Comparison of ENCODE assay signal across 15 mouse cellular contexts in the genomic region with DNA sequence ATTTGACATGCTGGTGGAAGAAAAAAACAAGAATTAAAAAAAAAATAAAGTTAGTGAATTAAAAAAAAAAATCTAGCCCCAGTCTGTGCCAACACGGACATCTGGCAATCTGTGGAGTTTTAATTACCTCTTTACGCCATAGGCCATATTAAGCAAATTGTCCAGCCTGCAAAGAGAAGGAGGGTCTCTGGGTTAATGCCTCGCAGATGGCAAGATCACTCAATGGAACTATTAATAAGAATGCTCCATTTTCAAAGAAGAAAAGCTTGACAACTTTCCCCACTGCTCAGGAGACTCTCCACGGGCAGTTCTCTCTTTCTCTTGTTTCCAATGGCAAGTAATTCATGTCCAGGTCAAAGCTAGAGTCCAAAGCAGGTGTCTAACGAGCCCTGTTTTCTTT.
DNase-seq lines count a peak whose midpoint lies in the region; ATAC-seq and TF ChIP-seq lines count a peak whose summit lies in the region.
"Had no signal": no experiment of that assay in that cellular context is flagged by ENCODE, and none has a peak within 500 bp of the region (broad histone marks: within the 10 kb centered on the region; RNA-seq: fewer than 3 reads in every experiment).

No protein-coding gene starts in this region.

- no peak for TF ChIP-seq POLR2A in brain, embryonic 14.5 days (IDR thresholded peaks at IDR 0.05; ENCODE audit: borderline replicate concordance, extremely low read depth, insufficient read depth, insufficient read length, poor library complexity, severe bottlenecking)

- WGBS in forebrain, embryonic 11.5 days = 16% methylated on average over 5 of the region's 5 CpGs
- WGBS in forebrain, embryonic 10.5 days = 22% methylated on average over 5 of the region's 5 CpGs
- 3% methylated on average over 5 of the region's 5 CpGs for WGBS in forebrain, embryonic 16.5 days

- H3K36me3 ChIP-seq in forebrain, embryonic 11.5 days (ENCODE audit: control insufficient read depth, insufficient read depth, low read length) = no peaks in the 10 kb centered on the region
- H3K36me3 ChIP-seq in forebrain, embryonic 10.5 days (replicated peaks) = peaks cover 6% of the 10 kb centered on the region
- H3K36me3 ChIP-seq in forebrain, embryonic 16.5 days (ENCODE audit: control insufficient read depth, insufficient read depth) = peaks cover 14% of the 10 kb centered on the region
- H3K36me3 ChIP-seq: limb, embryonic 12.5 days; stomach, embryonic 15.5 days had no signal

- H3K9ac ChIP-seq in forebrain, embryonic 11.5 days (ENCODE audit: low read length) = no peak overlapping the region
- H3K9ac ChIP-seq in forebrain, embryonic 16.5 days (replicated peaks; ENCODE audit: low read depth, low read length) = no peak overlapping the region
- H3K9ac ChIP-seq: limb, embryonic 12.5 days; liver, embryonic 14.5 days; stomach, embryonic 15.5 days had no signal

- peaks cover 3% of the 10 kb centered on the region; the same call in 1 of the 2 replicates for H3K4me1 ChIP-seq in forebrain, embryonic 11.5 days (replicated peaks; ENCODE audit: control insufficient read depth, insufficient read depth, low read length)
- H3K4me1 ChIP-seq in forebrain, embryonic 10.5 days = peaks cover 39% of the 10 kb centered on the region
- H3K4me1 ChIP-seq in forebrain, embryonic 16.5 days (replicated peaks; ENCODE audit: control insufficient read depth, insufficient read depth, low read length) = peaks cover 26% of the 10 kb centered on the region
- H3K4me1 ChIP-seq: stomach, embryonic 15.5 days had no signal

- TF ChIP-seq CTCF in brain, embryonic 14.5 days (IDR thresholded peaks at IDR 0.05; ENCODE audit: borderline replicate concordance, extremely low read depth, insufficient read depth, insufficient read length) = no peak

- DNase-seq in forebrain, embryonic 11.5 days (ENCODE audit: low spot score) = no peak
- DNase-seq in forebrain, embryonic 10.5 days (ENCODE audit: extremely low spot score, low spot score) = no peak
- DNase-seq in brain, embryonic 14.5 days (ENCODE audit: low read depth) = peak; percentile 88
- DNase-seq in neural tube, embryonic 10.5 days (ENCODE audit: extremely low spot score, low spot score) = peak; percentile 11
- DNase-seq in right cerebral cortex, adult 18-20 months = no peak
- DNase-seq: cerebellum, adult 11 months; gastrocnemius, adult 2 months; heart, postnatal 10 days; lung, postnatal 10 days had no signal

- ATAC-seq in forebrain, embryonic 11.5 days (replicated peaks; ENCODE audit: low FRiP score) = peak; percentile 69
- peak; percentile 60 for ATAC-seq in forebrain, embryonic 16.5 days
- ATAC-seq in granulocyte monocyte progenitor cell, adult 5-6 weeks (replicated peaks; ENCODE audit: poor library complexity, severe bottlenecking) = no peak

- H3K27ac ChIP-seq in forebrain, embryonic 11.5 days (ENCODE audit: low read depth, low read length) = peak overlapping the region; percentile 42; the same call in 1 of the 2 replicates
- H3K27ac ChIP-seq in forebrain, embryonic 10.5 days = no peak overlapping the region
- H3K27ac ChIP-seq in forebrain, embryonic 16.5 days (ENCODE audit: low read length) = peak overlapping the region; percentile 1; the same call in 1 of the 2 replicates
- H3K27ac ChIP-seq: gastrocnemius, adult 2 months; limb, embryonic 12.5 days; liver, embryonic 14.5 days; stomach, embryonic 15.5 days had no signal

- no peak overlapping the region for H3K4me2 ChIP-seq in forebrain, embryonic 11.5 days (ENCODE audit: low read depth, low read length, severe bottlenecking)
- no peak overlapping the region for H3K4me2 ChIP-seq in forebrain, embryonic 16.5 days (ENCODE audit: low read length)
- H3K4me2 ChIP-seq: limb, embryonic 12.5 days; stomach, embryonic 15.5 days had no signal

- no peaks in the 10 kb centered on the region for H3K9me3 ChIP-seq in forebrain, embryonic 11.5 days (ENCODE audit: control insufficient read depth, low read length)
- no peaks in the 10 kb centered on the region for H3K9me3 ChIP-seq in forebrain, embryonic 10.5 days
- no peaks in the 10 kb centered on the region for H3K9me3 ChIP-seq in forebrain, embryonic 16.5 days (ENCODE audit: control insufficient read depth, low read length)
- H3K9me3 ChIP-seq: limb, embryonic 12.5 days; stomach, embryonic 15.5 days had no signal

- H3K27me3 ChIP-seq in forebrain, embryonic 11.5 days (ENCODE audit: control insufficient read depth, insufficient read depth, low read length) = no peaks in the 10 kb centered on the region
- H3K27me3 ChIP-seq in forebrain, embryonic 10.5 days (ENCODE audit: poor library complexity, severe bottlenecking) = no peaks in the 10 kb centered on the region
- H3K27me3 ChIP-seq in forebrain, embryonic 16.5 days (replicated peaks; ENCODE audit: control insufficient read depth, insufficient read depth, low read length) = no peaks in the 10 kb centered on the region
- H3K27me3 ChIP-seq: limb, embryonic 12.5 days; stomach, embryonic 15.5 days had no signal

- H3K4me3 ChIP-seq in forebrain, embryonic 11.5 days (ENCODE audit: low read depth, low read length) = no peak overlapping the region
- H3K4me3 ChIP-seq in forebrain, embryonic 10.5 days = no peak overlapping the region
- no peak overlapping the region for H3K4me3 ChIP-seq in forebrain, embryonic 16.5 days (replicated peaks; ENCODE audit: low read length)
- H3K4me3 ChIP-seq: gastrocnemius, adult 2 months; limb, embryonic 12.5 days; megakaryocyte, embryonic 14.5 days; stomach, embryonic 15.5 days had no signal

Comparison
In these comparisons a context has a peak if more than half of its experiments do, and no peak if none do; other contexts are left out.
1. DNase-seq: peak in brain, embryonic 14.5 days (single experiment) and neural tube, embryonic 10.5 days (single experiment); none in forebrain, embryonic 11.5 days (single experiment), forebrain, embryonic 10.5 days (single experiment) and right cerebral cortex, adult 18-20 months (single experiment).